Mouse (Mus musculus) lung, postnatal 25 days (tissue): ENCODE data around the gene Ank3.

ENCODE experiments used
- DNase-seq: peaks from one replicate; pipeline ENCODE4 v3.0.0; 2022; ENCODE audit warnings: low spot score

Ank3 gene

DNA sequence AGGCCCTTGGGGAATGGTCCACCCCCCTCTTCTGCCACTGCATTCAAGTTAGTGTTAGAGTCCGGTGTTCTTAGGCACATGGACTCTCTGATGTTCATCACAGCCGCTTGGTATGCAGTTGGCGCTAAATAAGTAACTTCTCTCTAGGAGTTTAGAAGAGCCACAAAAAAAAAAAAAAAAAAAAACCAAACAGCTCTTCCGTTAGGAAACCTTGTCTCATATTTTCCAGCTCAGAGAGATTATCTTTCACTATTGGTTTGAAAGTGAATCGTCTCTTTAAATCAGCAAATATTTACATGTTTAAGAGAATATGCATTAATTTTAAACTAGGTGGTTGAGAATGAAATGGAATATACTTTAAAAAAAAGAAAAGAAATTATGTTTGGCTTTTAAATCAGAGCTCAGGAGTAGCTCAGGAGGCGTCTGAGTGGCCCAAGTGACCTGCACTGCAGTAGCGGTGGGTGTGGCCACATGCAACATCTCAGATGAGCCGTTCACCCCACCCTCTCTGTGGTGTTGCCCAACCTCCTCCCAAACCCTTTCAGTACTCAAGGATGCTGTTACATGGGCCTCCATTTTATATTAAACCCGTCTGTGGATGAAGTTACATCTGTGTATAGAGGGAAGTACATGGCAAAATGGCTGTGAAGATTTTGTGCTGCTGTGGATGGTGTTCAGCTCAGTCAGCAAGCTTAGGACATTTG, 138.0 kb downstream of the Ank3 start:
- no peak for DNase-seq

- DNase-seq = no peak
Observed at GRCm38 (mm10) chr10:69538236-69538635, 139.7 kb downstream of the Ank3 start.

DNA sequence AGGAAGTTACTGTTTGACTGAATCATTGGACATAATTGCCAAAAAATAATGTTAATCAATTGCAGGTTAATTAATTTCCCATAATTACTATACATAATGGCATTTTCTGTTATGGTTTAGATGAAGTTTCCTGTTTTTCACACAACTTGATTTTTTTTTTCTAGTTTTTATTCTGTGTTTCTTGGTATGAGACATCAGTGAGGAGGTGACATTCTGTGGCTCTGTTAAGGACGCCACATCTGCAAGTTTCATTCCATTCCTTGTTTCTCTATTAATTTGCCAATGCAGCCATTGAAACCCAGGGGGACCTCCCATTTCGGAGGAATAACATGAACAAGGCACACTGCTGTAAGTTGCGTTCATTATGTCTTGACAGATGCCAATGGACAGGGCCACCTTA, 143.9 kb downstream of the Ank3 start:
- DNase-seq = no peak

DNA sequence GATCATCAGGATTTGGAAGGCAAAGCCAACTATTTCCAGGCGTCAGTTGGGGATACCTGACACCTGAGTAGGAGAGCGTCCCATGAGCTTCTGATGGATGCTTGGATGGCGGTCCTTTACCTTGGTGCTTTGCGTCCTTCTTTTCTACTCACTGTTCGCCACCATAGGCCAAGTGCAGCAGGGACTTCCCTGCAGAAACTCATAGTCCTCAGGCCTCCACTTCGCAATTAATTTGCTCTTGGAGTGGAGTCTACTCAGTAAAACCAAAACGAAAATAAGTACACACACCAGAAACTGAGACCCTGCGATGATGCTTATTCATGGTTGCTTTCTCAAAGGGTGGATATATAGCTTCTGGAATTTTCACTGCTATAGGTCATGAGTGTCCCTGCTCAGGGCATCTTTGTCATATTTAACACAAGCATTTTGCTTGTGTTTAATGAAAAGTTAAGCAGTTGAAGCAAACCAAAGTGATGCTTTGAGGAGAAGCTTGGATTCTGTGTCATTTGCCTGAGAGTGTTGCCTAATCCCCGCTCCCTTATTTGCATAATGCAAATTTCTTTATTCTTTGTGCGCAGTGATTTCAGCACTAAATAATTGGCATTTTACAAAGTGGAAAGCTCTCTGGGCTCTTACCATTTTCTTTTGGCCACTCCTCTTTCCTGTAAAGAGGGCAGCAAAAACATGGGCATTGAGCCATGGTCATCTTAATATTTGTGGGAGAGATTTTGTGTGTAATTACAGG, 145.5 kb downstream of the Ank3 start:
- DNase-seq = no peak

GRCm38 (mm10) chr10:69544653-69545052, 146.1 kb downstream of the Ank3 start:
- no peak for DNase-seq

DNA sequence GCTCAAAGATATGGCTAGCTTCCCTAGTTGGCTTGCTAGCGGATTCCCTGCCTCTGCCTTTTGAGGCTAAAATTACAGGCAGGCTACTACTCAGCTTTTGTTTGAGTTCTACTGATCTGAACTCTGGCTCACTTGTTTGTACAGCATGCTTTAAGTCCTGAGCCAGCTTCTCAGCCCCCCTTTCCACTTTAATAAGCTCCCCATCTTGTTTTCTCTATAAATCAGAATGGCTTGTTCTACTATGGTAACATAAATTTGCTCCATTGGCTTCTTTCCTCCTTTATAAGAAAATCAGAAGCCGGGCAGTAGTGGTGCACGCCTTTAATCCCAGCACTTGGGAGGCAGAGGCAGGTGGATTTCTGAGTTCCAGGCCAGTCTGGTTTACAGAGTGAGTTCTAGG, 147.4 kb downstream of the Ank3 start:
- DNase-seq = no peak

- DNase-seq = no peak
Observed at GRCm38 (mm10) chr10:69546643-69547042, 148.1 kb downstream of the Ank3 start.

DNA sequence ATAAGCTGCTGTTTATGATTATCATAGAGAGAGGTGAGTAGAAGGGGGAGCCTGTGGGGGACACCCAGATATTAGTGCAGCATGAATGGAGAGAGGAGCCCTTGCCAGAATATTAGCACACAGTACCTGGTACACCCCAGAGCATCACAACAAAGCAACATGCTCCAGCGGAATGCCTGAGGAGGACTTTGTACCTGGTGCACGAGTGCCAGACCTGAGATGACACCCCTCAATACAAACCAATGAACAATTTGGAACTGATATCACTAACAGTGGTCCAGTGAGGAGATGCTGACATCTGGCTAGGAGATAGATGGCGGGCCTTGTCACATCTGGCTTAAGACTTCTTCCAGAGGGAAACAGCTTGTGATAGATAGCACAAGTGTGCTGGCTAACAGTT, 150.2 kb downstream of the Ank3 start:
- DNase-seq = no peak

DNA sequence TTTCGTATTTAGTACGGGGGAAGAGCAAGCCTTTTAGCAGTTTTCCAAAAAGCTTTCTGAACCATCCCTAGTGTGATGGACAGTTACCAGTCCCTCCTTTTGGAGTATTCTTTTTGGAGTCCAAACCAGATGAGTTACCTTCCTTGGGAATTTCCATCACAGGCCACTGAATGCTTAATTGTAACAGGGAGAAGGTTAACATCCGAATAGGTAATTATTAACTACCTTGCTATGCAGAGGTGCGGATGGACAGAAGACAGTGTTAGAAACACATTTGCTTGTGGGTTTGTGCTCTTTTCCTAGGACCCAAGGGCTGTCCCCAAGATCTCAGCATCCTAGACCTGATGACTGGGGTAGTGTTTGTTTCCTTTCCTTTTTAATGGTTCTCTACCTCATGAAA, 150.6 kb downstream of the Ank3 start:
- DNase-seq = no peak

GRCm38 (mm10) chr10:69550824-69551223, 152.3 kb downstream of the Ank3 start:
- no peak for DNase-seq

GRCm38 (mm10) chr10:69553091-69553490, 154.5 kb downstream of the Ank3 start:
- no peak for DNase-seq

DNA sequence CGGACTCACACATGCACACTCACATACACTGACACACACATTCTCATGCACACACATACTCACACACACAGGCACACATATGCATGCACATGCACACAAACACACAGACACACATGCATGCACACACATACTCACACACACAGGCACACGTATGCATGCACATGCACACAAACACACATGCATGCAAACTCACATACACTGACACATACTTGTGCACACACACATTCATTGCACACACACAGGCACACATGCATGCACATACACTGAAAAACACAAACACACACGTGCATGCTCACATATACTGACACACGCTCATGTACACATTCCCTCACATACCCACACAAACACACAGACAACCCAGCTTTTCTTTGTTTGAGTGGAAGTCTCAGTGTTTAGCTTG, 157.0 kb downstream of the Ank3 start:
- DNase-seq = no peak

DNA sequence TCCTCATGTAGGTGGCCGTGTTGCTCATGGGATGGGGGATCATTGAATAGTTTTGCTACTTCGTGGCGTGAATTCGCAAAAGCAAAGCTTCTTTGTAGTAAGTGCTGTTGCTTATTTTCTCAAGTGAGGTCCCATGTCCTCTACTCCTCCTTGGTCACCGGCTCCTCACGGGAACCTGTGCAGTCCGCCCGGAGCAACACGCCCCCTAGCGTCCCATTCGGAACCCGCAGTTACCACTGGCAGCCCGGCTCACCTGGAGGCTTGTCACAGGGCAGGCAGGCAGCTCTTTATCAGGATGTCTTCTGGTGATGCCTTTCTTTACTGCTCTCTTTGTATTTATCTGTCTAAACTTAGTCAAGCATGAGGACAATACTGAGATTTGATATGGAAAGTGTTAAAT, 157.7 kb downstream of the Ank3 start:
- peak; percentile 44 for DNase-seq

DNA sequence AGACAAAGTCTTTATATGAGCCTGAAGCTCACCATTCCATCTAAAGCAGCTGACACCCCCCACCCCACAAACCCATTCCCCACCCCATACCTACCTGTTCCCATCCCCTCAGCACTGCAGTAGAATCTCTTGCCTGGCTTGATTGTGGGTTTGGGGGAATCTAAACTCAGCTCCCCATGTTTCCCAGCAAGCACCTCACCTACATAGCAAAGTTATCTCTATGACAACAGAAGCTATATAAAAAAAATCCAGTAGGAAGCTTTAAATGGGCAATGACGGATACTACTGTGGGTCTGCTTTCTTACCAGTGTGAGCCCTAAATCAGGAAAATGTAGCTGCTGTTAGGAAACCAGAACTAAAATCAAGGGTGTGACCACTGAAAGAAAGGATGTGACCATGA, 161.7 kb downstream of the Ank3 start:
- DNase-seq = no peak

GRCm38 (mm10) chr10:69562931-69563330, 164.4 kb downstream of the Ank3 start:
- no peak for DNase-seq

- no peak for DNase-seq
Observed at GRCm38 (mm10) chr10:69565052-69565451, 166.5 kb downstream of the Ank3 start.

GRCm38 (mm10) chr10:69568976-69569375, 170.4 kb downstream of the Ank3 start:
- no peak for DNase-seq

DNA sequence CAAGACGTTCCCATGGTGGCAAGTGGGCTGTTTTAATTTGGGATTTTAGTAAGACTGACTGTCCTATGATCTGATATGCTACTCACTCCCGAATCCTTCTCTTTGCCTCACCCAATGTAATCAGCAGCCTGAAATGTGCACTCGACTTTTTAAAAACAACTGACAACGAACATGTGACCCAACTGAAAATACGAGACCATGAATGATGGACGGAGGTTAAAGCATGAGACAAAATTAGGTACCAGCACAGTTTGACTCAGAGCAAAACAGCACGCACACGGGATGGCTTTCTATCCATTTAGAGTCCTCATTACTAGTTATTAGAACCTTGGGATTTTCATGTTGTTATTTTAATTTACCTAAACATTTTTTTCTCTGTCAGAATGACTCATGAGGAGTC, 171.2 kb downstream of the Ank3 start:
- DNase-seq = no peak

GRCm38 (mm10) chr10:69570466-69571288, 172.1 kb downstream of the Ank3 start:
- peak; percentile 53 for DNase-seq

DNA sequence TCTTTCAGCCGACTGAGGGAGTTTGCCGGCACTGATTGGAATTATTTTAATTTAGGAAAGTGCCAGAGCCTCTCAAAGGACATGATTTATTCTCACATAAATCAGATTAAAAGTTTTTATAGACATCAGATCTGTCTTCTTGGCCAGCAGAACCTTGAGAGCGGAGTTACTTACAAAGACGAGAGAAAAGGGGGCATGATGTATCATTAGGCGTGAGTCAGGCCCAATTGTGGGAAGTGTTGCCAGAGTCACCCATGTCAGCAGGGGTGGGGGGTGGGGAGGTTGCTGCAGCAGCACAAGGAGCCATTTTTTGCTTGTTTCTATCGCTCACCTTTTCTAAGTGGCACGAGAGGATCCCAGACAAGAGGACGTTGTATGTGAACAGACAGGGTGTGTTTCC, 172.8 kb downstream of the Ank3 start:
- no peak for DNase-seq

DNA sequence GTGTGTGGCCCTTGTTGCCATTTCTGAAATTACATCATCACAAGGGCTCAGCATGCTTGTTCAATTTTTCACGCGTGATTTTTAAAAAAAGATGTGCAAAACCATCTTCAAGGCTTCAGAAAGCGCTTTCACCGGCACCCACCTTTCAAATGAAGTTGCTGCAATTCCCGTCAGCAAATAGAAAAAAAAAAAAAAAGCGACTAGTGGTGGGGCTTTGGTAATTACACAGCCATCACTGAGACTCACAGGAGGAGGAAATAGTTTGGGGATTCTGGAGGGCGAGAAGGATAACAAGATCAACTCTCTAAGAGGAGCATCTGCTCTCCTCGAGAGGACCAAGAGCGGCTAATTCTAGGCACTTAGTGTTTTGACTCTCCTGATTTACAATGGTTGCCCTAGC, 173.4 kb downstream of the Ank3 start:
- no peak for DNase-seq

- DNase-seq = no peak
Observed at GRCm38 (mm10) chr10:69573054-69573453, 174.5 kb downstream of the Ank3 start.

DNA sequence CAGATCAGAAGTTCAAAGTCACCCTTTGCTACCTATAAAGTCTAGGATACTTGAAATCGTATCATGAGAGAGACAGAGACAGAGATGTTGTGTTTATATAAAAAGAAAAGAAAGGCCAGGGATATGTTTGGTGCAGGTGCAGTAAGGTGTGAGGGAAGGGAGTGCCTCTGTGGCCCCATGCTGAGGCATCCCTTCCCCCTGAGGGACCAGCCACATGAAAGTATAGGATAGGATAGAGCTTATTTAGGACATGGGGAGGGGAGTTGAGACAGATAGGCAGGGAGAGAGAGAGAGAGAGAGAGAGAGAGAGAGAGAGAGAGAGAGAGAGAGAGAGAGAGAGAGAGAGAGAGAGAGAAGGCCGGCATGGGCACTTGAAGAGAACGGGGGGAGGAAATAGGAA, 175.2 kb downstream of the Ank3 start:
- no peak for DNase-seq
